Mouse (Mus musculus): ENCODE results near the gene Tnik. TPM values are rescaled to one million over a fixed set of nuclear protein-coding genes. Genes with fewer than 3 reads are reported as not detected.

Gene Tnik
- polyA plus RNA-seq, 1 experiment from 2014 or later = 1.6 TPM

- Histone ChIP-seq H3K4me2 (ENCODE audit: low read depth, low read length) (no peak overlapping the region), H3K27me3 (ENCODE audit: control insufficient read depth, insufficient read depth, low read depth, low read length) (no peaks in the 10 kb centered on the region), H3K27ac (ENCODE audit: low read length) (no peak overlapping the region), H3K36me3 (ENCODE audit: control insufficient read depth, insufficient read depth) (no peaks in the 10 kb centered on the region), H3K9ac (ENCODE audit: low read depth, low read length) (no peak overlapping the region), H3K4me3 (ENCODE audit: low read depth, low read length) (no peak overlapping the region), H3K9me3 (replicated peaks; ENCODE audit: control insufficient read depth, low read length) (no peaks in the 10 kb centered on the region), H3K4me1 (ENCODE audit: control insufficient read depth, low read depth, low read length) (no peaks in the 10 kb centered on the region)
- WGBS (ENCODE audit: insufficient replicate concordance) = 29% methylated on average over 4 of the region's 4 CpGs
- no peak for ATAC-seq (ENCODE audit: low read depth)
These were observed 184.9 kb downstream of the Tnik start for GRCm38 (mm10) chr3:28447950-28448349.

- no peaks in the 10 kb centered on the region for H3K27me3 ChIP-seq (ENCODE audit: control insufficient read depth, insufficient read depth, low read depth, low read length)
- H3K4me1 ChIP-seq (ENCODE audit: control insufficient read depth, low read depth, low read length) = no peaks in the 10 kb centered on the region
- 65% methylated on average over 3 of the region's 3 CpGs for WGBS (ENCODE audit: insufficient replicate concordance)
- no peak for ATAC-seq (ENCODE audit: low read depth)
- H3K36me3 ChIP-seq (ENCODE audit: control insufficient read depth, insufficient read depth) = no peaks in the 10 kb centered on the region
- no peaks in the 10 kb centered on the region for H3K9me3 ChIP-seq (replicated peaks; ENCODE audit: control insufficient read depth, low read length)
- no peak overlapping the region for H3K9ac ChIP-seq (ENCODE audit: low read depth, low read length)
- no peak overlapping the region for H3K27ac ChIP-seq (ENCODE audit: low read length)
- H3K4me2 ChIP-seq (ENCODE audit: low read depth, low read length) = no peak overlapping the region
- H3K4me3 ChIP-seq (ENCODE audit: low read depth, low read length) = no peak overlapping the region
These were observed 190.4 kb downstream of the Tnik start for GRCm38 (mm10) chr3:28453458-28453857.

- Histone ChIP-seq H3K9me3 (replicated peaks; ENCODE audit: control insufficient read depth, low read length) (no peaks in the 10 kb centered on the region), H3K4me1 (ENCODE audit: control insufficient read depth, low read depth, low read length) (no peaks in the 10 kb centered on the region), H3K4me3 (ENCODE audit: low read depth, low read length) (no peak overlapping the region), H3K9ac (ENCODE audit: low read depth, low read length) (no peak overlapping the region), H3K27ac (ENCODE audit: low read length) (no peak overlapping the region), H3K27me3 (ENCODE audit: control insufficient read depth, insufficient read depth, low read depth, low read length) (no peaks in the 10 kb centered on the region), H3K36me3 (ENCODE audit: control insufficient read depth, insufficient read depth) (no peaks in the 10 kb centered on the region), H3K4me2 (ENCODE audit: low read depth, low read length) (no peak overlapping the region)
- no peak for ATAC-seq (ENCODE audit: low read depth)
- WGBS (ENCODE audit: insufficient replicate concordance) = 63% methylated on average over 8 of the region's 8 CpGs
These were observed 193.8 kb downstream of the Tnik start for GRCm38 (mm10) chr3:28456842-28457241.

GRCm38 (mm10) chr3:28457517-28457916 is 194.5 kb downstream of the Tnik start:
- no peak overlapping the region for H3K4me3 ChIP-seq (ENCODE audit: low read depth, low read length)
- no peaks in the 10 kb centered on the region for H3K36me3 ChIP-seq (ENCODE audit: control insufficient read depth, insufficient read depth)
- H3K4me2 ChIP-seq (ENCODE audit: low read depth, low read length) = no peak overlapping the region
- WGBS (ENCODE audit: insufficient replicate concordance) = 78% methylated on average over 2 of the region's 2 CpGs
- H3K27me3 ChIP-seq (ENCODE audit: control insufficient read depth, insufficient read depth, low read depth, low read length) = no peaks in the 10 kb centered on the region
- H3K4me1 ChIP-seq (ENCODE audit: control insufficient read depth, low read depth, low read length) = no peaks in the 10 kb centered on the region
- no peak for ATAC-seq (ENCODE audit: low read depth)
- H3K9me3 ChIP-seq (replicated peaks; ENCODE audit: control insufficient read depth, low read length) = no peaks in the 10 kb centered on the region
- H3K9ac ChIP-seq (ENCODE audit: low read depth, low read length) = no peak overlapping the region
- H3K27ac ChIP-seq (ENCODE audit: low read length) = no peak overlapping the region

GRCm38 (mm10) chr3:28466688-28467087 is 203.7 kb downstream of the Tnik start:
- Histone ChIP-seq H3K4me1 (ENCODE audit: control insufficient read depth, low read depth, low read length) (no peaks in the 10 kb centered on the region), H3K9me3 (replicated peaks; ENCODE audit: control insufficient read depth, low read length) (no peaks in the 10 kb centered on the region), H3K36me3 (ENCODE audit: control insufficient read depth, insufficient read depth) (no peaks in the 10 kb centered on the region), H3K9ac (ENCODE audit: low read depth, low read length) (no peak overlapping the region), H3K4me2 (ENCODE audit: low read depth, low read length) (no peak overlapping the region), H3K4me3 (ENCODE audit: low read depth, low read length) (no peak overlapping the region), H3K27me3 (ENCODE audit: control insufficient read depth, insufficient read depth, low read depth, low read length) (no peaks in the 10 kb centered on the region), H3K27ac (ENCODE audit: low read length) (no peak overlapping the region)
- WGBS (ENCODE audit: insufficient replicate concordance) = 67% methylated on average over 4 of the region's 4 CpGs
- ATAC-seq (ENCODE audit: low read depth) = no peak

- H3K27me3 ChIP-seq (ENCODE audit: control insufficient read depth, insufficient read depth, low read depth, low read length) = no peaks in the 10 kb centered on the region
- no peak overlapping the region for H3K4me3 ChIP-seq (ENCODE audit: low read depth, low read length)
- WGBS (ENCODE audit: insufficient replicate concordance) = 33% methylated on average over 1 of the region's 1 CpGs
These were observed 204.2 kb downstream of the Tnik start for GRCm38 (mm10) chr3:28467148-28467754.

GRCm38 (mm10) chr3:28467871-28468285 is 204.9 kb downstream of the Tnik start:
- Histone ChIP-seq H3K4me1 (ENCODE audit: control insufficient read depth, low read depth, low read length) (no peaks in the 10 kb centered on the region), H3K4me3 (ENCODE audit: low read depth, low read length) (no peak overlapping the region), H3K4me2 (ENCODE audit: low read depth, low read length) (no peak overlapping the region), H3K36me3 (ENCODE audit: control insufficient read depth, insufficient read depth) (no peaks in the 10 kb centered on the region), H3K27ac (ENCODE audit: low read length) (no peak overlapping the region), H3K27me3 (ENCODE audit: control insufficient read depth, insufficient read depth, low read depth, low read length) (no peaks in the 10 kb centered on the region), H3K9me3 (replicated peaks; ENCODE audit: control insufficient read depth, low read length) (no peaks in the 10 kb centered on the region), H3K9ac (ENCODE audit: low read depth, low read length) (no peak overlapping the region)
- WGBS (ENCODE audit: insufficient replicate concordance) = 39% methylated on average over 4 of the region's 4 CpGs
- no peak for ATAC-seq (ENCODE audit: low read depth)

More at GRCm38 (mm10) chr3:28467148-28467754, 204.2 kb downstream of the Tnik start:
- no peaks in the 10 kb centered on the region for H3K9me3 ChIP-seq (replicated peaks; ENCODE audit: control insufficient read depth, low read length)
- no peak overlapping the region for H3K4me2 ChIP-seq (ENCODE audit: low read depth, low read length)
- no peak overlapping the region for H3K9ac ChIP-seq (ENCODE audit: low read depth, low read length)
- H3K36me3 ChIP-seq (ENCODE audit: control insufficient read depth, insufficient read depth) = no peaks in the 10 kb centered on the region
- no peaks in the 10 kb centered on the region for H3K4me1 ChIP-seq (ENCODE audit: control insufficient read depth, low read depth, low read length)
- no peak overlapping the region for H3K27ac ChIP-seq (ENCODE audit: low read length)
- no peak for ATAC-seq (ENCODE audit: low read depth)

GRCm38 (mm10) chr3:28473439-28473838 is 210.4 kb downstream of the Tnik start:
- H3K36me3 ChIP-seq (ENCODE audit: control insufficient read depth, insufficient read depth) = no peaks in the 10 kb centered on the region
- ATAC-seq (ENCODE audit: low read depth) = no peak
- no peak overlapping the region for H3K9ac ChIP-seq (ENCODE audit: low read depth, low read length)
- H3K4me3 ChIP-seq (ENCODE audit: low read depth, low read length) = no peak overlapping the region
- WGBS (ENCODE audit: insufficient replicate concordance) = 34% methylated on average over 1 of the region's 1 CpGs
- no peak overlapping the region for H3K4me2 ChIP-seq (ENCODE audit: low read depth, low read length)
- H3K27ac ChIP-seq (ENCODE audit: low read length) = no peak overlapping the region
- no peaks in the 10 kb centered on the region for H3K27me3 ChIP-seq (ENCODE audit: control insufficient read depth, insufficient read depth, low read depth, low read length)
- no peaks in the 10 kb centered on the region for H3K9me3 ChIP-seq (replicated peaks; ENCODE audit: control insufficient read depth, low read length)
- H3K4me1 ChIP-seq (ENCODE audit: control insufficient read depth, low read depth, low read length) = no peaks in the 10 kb centered on the region

GRCm38 (mm10) chr3:28477373-28477772 is 214.4 kb downstream of the Tnik start:
- H3K4me1 ChIP-seq (ENCODE audit: control insufficient read depth, low read depth, low read length) = no peaks in the 10 kb centered on the region
- H3K9me3 ChIP-seq (replicated peaks; ENCODE audit: control insufficient read depth, low read length) = no peaks in the 10 kb centered on the region
- no peaks in the 10 kb centered on the region for H3K36me3 ChIP-seq (ENCODE audit: control insufficient read depth, insufficient read depth)
- 65% methylated on average over 2 of the region's 2 CpGs for WGBS (ENCODE audit: insufficient replicate concordance)
- no peaks in the 10 kb centered on the region for H3K27me3 ChIP-seq (ENCODE audit: control insufficient read depth, insufficient read depth, low read depth, low read length)
- no peak overlapping the region for H3K4me2 ChIP-seq (ENCODE audit: low read depth, low read length)
- H3K9ac ChIP-seq (ENCODE audit: low read depth, low read length) = no peak overlapping the region
- ATAC-seq (ENCODE audit: low read depth) = no peak
- no peak overlapping the region for H3K4me3 ChIP-seq (ENCODE audit: low read depth, low read length)
- H3K27ac ChIP-seq (ENCODE audit: low read length) = no peak overlapping the region

Measured in liver, embryonic 16.5 days (tissue).